Mouse (Mus musculus) liver, adult 2 months (tissue): Measurements from ENCODE around the gene Pex11a.

Experiments
- CTCF ChIP-seq: fragments of 200-500 bp; IDR thresholded peaks from 2 replicates; pipeline ENCODE4 v1.5.1; 2011; ENCODE audit warnings: low read depth, low read length, control low read depth
- POLR2A ChIP-seq: fragments of 200-500 bp; IDR thresholded peaks from 2 replicates; pipeline ENCODE4 v1.6.1; 2011; ENCODE audit warnings: low read length, control low read depth; ENCODE audit not compliant: insufficient read depth; ENCODE audit errors: extremely low read depth

DNA sequence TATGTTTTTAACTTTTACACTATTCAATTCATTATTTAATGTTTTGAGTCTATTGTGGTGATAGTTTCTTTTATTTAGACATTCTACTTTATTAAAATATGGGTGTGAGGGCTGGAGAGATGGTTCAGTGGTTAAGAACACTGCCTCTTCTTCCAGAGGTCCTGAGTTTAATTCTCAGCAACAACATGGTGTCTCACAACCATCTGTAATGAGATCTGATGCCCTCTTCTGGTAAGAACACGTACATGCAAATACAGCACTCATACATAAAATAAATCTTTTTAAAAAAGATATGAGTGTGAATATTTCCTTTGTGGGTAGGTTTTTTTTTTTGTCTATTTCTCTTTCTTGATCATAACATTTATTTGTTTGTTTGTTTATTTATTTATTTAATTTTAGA, 23.1 kb upstream of the Pex11a start:
- no peak for TF ChIP-seq POLR2A
- TF ChIP-seq CTCF = no peak
